In the genomic region with DNA sequence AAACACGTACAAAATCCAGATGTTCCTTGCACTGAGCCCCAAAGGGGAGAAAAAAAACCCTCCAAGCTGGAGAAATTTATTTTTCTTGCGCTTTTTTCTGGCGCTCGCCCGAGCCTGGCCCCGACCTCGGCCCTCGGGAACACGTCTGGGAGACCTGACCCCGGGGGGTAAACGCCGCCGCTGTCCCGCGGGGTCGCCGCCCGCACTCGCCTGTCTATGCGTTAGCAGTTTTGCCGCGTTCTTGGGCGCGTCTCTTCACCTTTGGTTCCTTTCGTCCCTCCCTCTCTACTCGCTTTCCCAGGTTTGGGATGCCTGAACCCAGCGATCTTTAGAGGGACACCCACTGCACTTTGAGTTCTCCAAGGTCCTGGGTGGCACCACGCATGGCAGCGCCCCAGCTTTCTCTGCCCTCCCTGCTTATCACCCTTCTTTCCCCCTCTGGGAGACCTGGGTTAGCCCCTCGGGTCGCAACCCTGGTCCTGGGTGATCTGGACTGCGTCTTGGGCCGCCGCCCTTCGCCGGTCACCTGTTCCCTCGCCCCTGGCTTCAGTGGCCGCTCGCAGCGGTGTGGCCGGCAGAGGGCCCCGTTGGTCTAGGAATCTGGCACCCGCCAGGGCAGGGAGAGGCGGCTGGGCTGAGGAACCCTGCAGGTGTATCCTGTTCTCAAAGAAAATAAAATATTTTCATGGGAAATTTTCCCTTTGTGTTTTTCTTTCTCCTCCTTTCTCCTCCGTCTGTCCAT, we compare ENCODE assay signal across 8 mouse cellular contexts. TPM values are rescaled to one million over a fixed set of nuclear protein-coding genes. Genes with fewer than 3 reads are reported as not detected.
A peak's percentile ranks its signal among the peaks of the same experiment; 100 is the strongest.
DNase-seq lines count a peak whose midpoint lies in the region; ATAC-seq lines count a peak whose summit lies in the region.

No protein-coding gene starts in this region.

- peak overlapping the region; percentile 57; the same call in 1 of the 2 replicates for H3K9ac ChIP-seq in hindbrain, embryonic 15.5 days

- peaks cover 49% of the 10 kb centered on the region for H3K4me1 ChIP-seq in hindbrain, embryonic 15.5 days (replicated peaks)

- H3K27me3 ChIP-seq in hindbrain, embryonic 15.5 days: peaks cover 58% of the 10 kb centered on the region

- no peak overlapping the region for H3K27ac ChIP-seq in hindbrain, embryonic 15.5 days (replicated peaks)

- peak; percentile 88 for DNase-seq in NIH3T3 (ENCODE audit: low read depth)
- DNase-seq in cerebellum, postnatal 10 days: peak; percentile 90 to 92
- DNase-seq in gastrocnemius, adult 8-10 months (ENCODE audit: low spot score in 2 of 2): peak; percentile 78 to 85
- DNase-seq in left cerebral cortex, postnatal 25 days (ENCODE audit: low spot score in 2 of 2): peak; percentile 72 to 82
- peak; percentile 81 for DNase-seq in right cerebral cortex, postnatal 25 days

- under 1% methylated on average over 45 of the region's 45 CpGs for WGBS in hindbrain, embryonic 15.5 days

- intact Hi-C loops in left cerebral cortex, postnatal 25 days (cut with DNase I): loop anchor here (1.0 to 2.0 kb wide), 2 partner anchors 23 to 117 kb away; no protein-coding TSS in a partner anchor

- H3K9me3 ChIP-seq in hindbrain, embryonic 15.5 days: no peaks in the 10 kb centered on the region

- H3K36me3 ChIP-seq in hindbrain, embryonic 15.5 days: no peaks in the 10 kb centered on the region

- ATAC-seq in hindbrain, embryonic 15.5 days (ENCODE audit: low FRiP score, low read depth): peak; percentile 65
- ATAC-seq in megakaryocyte progenitor cell, adult 5-6 weeks (replicated peaks; ENCODE audit: poor library complexity): peak; percentile 63
- no peak for ATAC-seq in erythroid progenitor cell, adult 5-6 weeks (replicated peaks; ENCODE audit: low FRiP score, poor library complexity, severe bottlenecking)

- H3K4me3 ChIP-seq in hindbrain, embryonic 15.5 days: peak overlapping the region; percentile 62

- H3K4me2 ChIP-seq in hindbrain, embryonic 15.5 days: peak overlapping the region; percentile 94

RNA-seq across cellular contexts. Expression of a gene that starts 0.9 kb away (rescaled TPM):
- 10 to 100 TPM in 1 of 4 experiments, 1 to 10 TPM in 3; 8.9 to 13.2 (median 9.5) TPM for total RNA-seq in gastrocnemius, adult 8-10 months (2022)
- polyA plus RNA-seq in hindbrain, embryonic 15.5 days (2015; fragmentation: Nextera tagmentation; extraction: Ambion mirVana): 3.5 and 4.1 TPM in 2 replicates
- total RNA-seq in left cerebral cortex, postnatal 25 days (2021): 10 to 100 TPM; 17.0 to 18.7 TPM
- total RNA-seq in megakaryocyte progenitor cell, adult 5-6 weeks (2015): not detected in 2 replicates
- total RNA-seq in megakaryocyte progenitor cell, adult 5-6 weeks (2017): not detected in 2 replicates
- total RNA-seq in erythroid progenitor cell, adult 5-6 weeks (2015; ENCODE audit: low replicate concordance): not detected in 2 replicates
- total RNA-seq in erythroid progenitor cell, adult 5-6 weeks (2017; ENCODE audit: low replicate concordance): not detected in 2 replicates

RNA-seq across cellular contexts. Expression of a gene that starts 17.0 kb away (rescaled TPM):
- not detected for total RNA-seq in gastrocnemius, adult 8-10 months (2022)
- 0.94 and 1.5 TPM in 2 replicates for polyA plus RNA-seq in hindbrain, embryonic 15.5 days (2015; fragmentation: Nextera tagmentation; extraction: Ambion mirVana)
- not detected for total RNA-seq in left cerebral cortex, postnatal 25 days (2021)
- total RNA-seq in megakaryocyte progenitor cell, adult 5-6 weeks (2015): not detected in 2 replicates
- not detected in 2 replicates for total RNA-seq in megakaryocyte progenitor cell, adult 5-6 weeks (2017)
- total RNA-seq in erythroid progenitor cell, adult 5-6 weeks (2015; ENCODE audit: low replicate concordance): not detected in 2 replicates
- not detected in 2 replicates for total RNA-seq in erythroid progenitor cell, adult 5-6 weeks (2017; ENCODE audit: low replicate concordance)

Comparison
In these comparisons a context has a peak if more than half of its experiments do, and no peak if none do; other contexts are left out.
1. RNA of a gene that starts 0.9 kb away (total RNA-seq): 17.0 to 18.7 TPM in left cerebral cortex, postnatal 25 days and 8.9 to 13.2 TPM in gastrocnemius, adult 8-10 months; not detected in megakaryocyte progenitor cell, adult 5-6 weeks and not detected in erythroid progenitor cell, adult 5-6 weeks; every median in the first group is over 4 times any median in the second.
2. Peak in every context shown above with its lines, with median percentiles within 50 percentile points of each other: DNase-seq.